Mouse (Mus musculus): ENCODE results near the gene Rpusd1. TPM values are rescaled to one million over a fixed set of nuclear protein-coding genes. Genes with fewer than 3 reads are reported as not detected.

Rpusd1 gene
- total and polyA plus RNA-seq, 3 experiments, result 8.2 to 23.9 TPM; not detected in 1

GRCm38 (mm10) chr17:25725264-25725663, 2.2 kb upstream of the Rpusd1 start:
- Histone ChIP-seq H3K27me3 (ENCODE audit: control insufficient read depth in 1 of 2, insufficient read depth in 2 of 2, low read length in 2 of 2) (no peaks in the 10 kb centered on the region), H3K27ac (ENCODE audit: control insufficient read depth, low read depth, low read length) (no peak overlapping the region), H3K36me3 (ENCODE audit: control insufficient read depth in 1 of 2, insufficient read depth in 2 of 2, low read length in 2 of 2) (no peaks in the 10 kb centered on the region), H3K79me2 (ENCODE audit: control insufficient read depth, insufficient read depth, low read length, poor library complexity) (peaks cover 8% of the 10 kb centered on the region), H3K9ac (ENCODE audit: control insufficient read depth, low read depth, low read length, poor library complexity, severe bottlenecking) (no peak overlapping the region), H3K9me3 (replicated peaks; ENCODE audit: insufficient read depth, low read length) (no peaks in the 10 kb centered on the region), H3K4me1 (ENCODE audit: control insufficient read depth in 1 of 2, insufficient read depth in 2 of 2, low read length in 2 of 2) (peaks cover 0 to 16% of the 10 kb centered on the region in 2 experiments; a peak in 2 of 4 replicates), H3K4me3 (ENCODE audit: control insufficient read depth in 1 of 2, insufficient read depth in 1 of 2, low read depth in 2 of 2, low read length in 2 of 2) (no peak overlapping the region)
- DNase-seq (ENCODE audit: low read depth, low spot score), result no peak
- no peak for TF ChIP-seq GATA1 (IDR thresholded peaks at IDR 0.05; ENCODE audit: low read depth, low read length)
- no peak for TF ChIP-seq TCF12 (IDR thresholded peaks at IDR 0.05; ENCODE audit: low read depth, low read length)
- TF ChIP-seq POLR2A (IDR thresholded peaks at IDR 0.05; ENCODE audit: control insufficient read depth in 1 of 2, insufficient read depth in 1 of 2, low read depth in 1 of 2, low read length in 2 of 2, poor library complexity in 1 of 2), result no peak
- no peak for TF ChIP-seq RCOR1 (IDR thresholded peaks at IDR 0.05; ENCODE audit: low read depth, low read length)
- TF ChIP-seq ZMIZ1 (IDR thresholded peaks at IDR 0.05; ENCODE audit: low read depth, low read length), result no peak
- TF ChIP-seq CHD1 (IDR thresholded peaks at IDR 0.05; ENCODE audit: low read depth, low read length), result no peak
- TF ChIP-seq USF1 (IDR thresholded peaks at IDR 0.05; ENCODE audit: low read depth, low read length), result no peak
- no peak for TF ChIP-seq ZKSCAN1 (IDR thresholded peaks at IDR 0.05; ENCODE audit: low read depth, low read length)
- TF ChIP-seq BHLHE40 (IDR thresholded peaks at IDR 0.05; ENCODE audit: borderline replicate concordance, low read depth, low read length), result no peak
- no peak for TF ChIP-seq USF2 (IDR thresholded peaks at IDR 0.05; ENCODE audit: borderline replicate concordance in 1 of 2, insufficient read depth in 1 of 2, low read depth in 1 of 2, low read length in 2 of 2)
- no peak for TF ChIP-seq TAL1 (IDR thresholded peaks at IDR 0.05; ENCODE audit: low read length)
- no peak for TF ChIP-seq EP300 (IDR thresholded peaks at IDR 0.05; ENCODE audit: low read depth in 1 of 2, low read length in 2 of 2)
- no peak for TF ChIP-seq MXI1 (IDR thresholded peaks at IDR 0.05; ENCODE audit: low read depth, low read length)
- TF ChIP-seq MAZ (IDR thresholded peaks at IDR 0.05; ENCODE audit: low read depth, low read length), result no peak

- Histone ChIP-seq H3K27me3 (ENCODE audit: control insufficient read depth in 1 of 2, insufficient read depth in 2 of 2, low read length in 2 of 2) (no peaks in the 10 kb centered on the region), H3K4me1 (ENCODE audit: control insufficient read depth in 1 of 2, insufficient read depth in 2 of 2, low read length in 2 of 2) (peaks cover 0 to 16% of the 10 kb centered on the region in 2 experiments; a peak in 2 of 4 replicates), H3K9me3 (replicated peaks; ENCODE audit: insufficient read depth, low read length) (no peaks in the 10 kb centered on the region), H3K36me3 (ENCODE audit: control insufficient read depth in 1 of 2, insufficient read depth in 2 of 2, low read length in 2 of 2) (no peaks in the 10 kb centered on the region), H3K27ac (ENCODE audit: control insufficient read depth, low read depth, low read length) (no peak overlapping the region), H3K9ac (ENCODE audit: control insufficient read depth, low read depth, low read length, poor library complexity, severe bottlenecking) (peak overlapping the region; percentile 73), H3K79me2 (ENCODE audit: control insufficient read depth, insufficient read depth, low read length, poor library complexity) (peaks cover 8% of the 10 kb centered on the region), H3K4me3 (ENCODE audit: control insufficient read depth in 1 of 2, insufficient read depth in 1 of 2, low read depth in 2 of 2, low read length in 2 of 2) (peak overlapping the region; percentile 73 to 81)
- DNase-seq (ENCODE audit: low read depth, low spot score), result no peak
- TF ChIP-seq POLR2A (IDR thresholded peaks at IDR 0.05; ENCODE audit: control insufficient read depth in 1 of 2, insufficient read depth in 1 of 2, low read depth in 1 of 2, low read length in 2 of 2, poor library complexity in 1 of 2) (no peak), MXI1 (IDR thresholded peaks at IDR 0.05; ENCODE audit: low read depth, low read length) (no peak), ZC3H11A (IDR thresholded peaks at IDR 0.05; ENCODE audit: low read depth, low read length) (no peak), RAD21 (IDR thresholded peaks at IDR 0.05; ENCODE audit: low read depth, low read length) (no peak), POLR2AphosphoS2 (IDR thresholded peaks at IDR 0.05; ENCODE audit: low read length) (no peak)
Measured at GRCm38 (mm10) chr17:25728009-25728270, 470 bp downstream of the Rpusd1 start.

All from MEL (cell line).